Mouse (Mus musculus) R1 (cell line): ENCODE data around the gene Mcrip1.
A peak's percentile ranks its signal among the peaks of the same experiment; 100 is the strongest.

Experiments used
- DNase-seq: peaks from one replicate; pipeline ENCODE4 v3.0.0-alpha.2; 2018; ENCODE audit warnings: low read depth, low spot score

Gene Mcrip1

GRCm38 (mm10) chr11:120545964-120546363 lies 3.6 kb downstream of the Mcrip1 start:
- no peak for DNase-seq

- no peak for DNase-seq
These were observed 7.2 kb downstream of the Mcrip1 start for GRCm38 (mm10) chr11:120542376-120542775.

DNA sequence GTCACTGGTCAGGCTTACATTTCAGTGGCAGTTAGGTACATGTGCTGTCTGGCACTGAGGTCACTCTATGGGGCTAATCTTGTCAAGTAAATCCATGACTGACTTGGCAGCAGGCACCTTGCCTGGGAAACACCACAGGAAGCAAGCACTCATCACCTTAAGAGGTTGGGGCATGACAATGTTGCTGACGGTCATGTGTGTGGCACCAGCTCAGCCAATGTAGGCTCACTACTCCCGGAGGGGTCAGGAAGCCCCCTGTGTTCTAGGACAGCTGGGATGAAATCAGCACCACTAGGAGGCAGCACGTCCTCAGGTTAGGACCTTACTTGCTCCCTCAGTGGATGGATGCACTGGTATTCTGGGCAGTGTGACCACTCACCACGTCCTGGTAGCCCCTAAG lies 7.6 kb downstream of the Mcrip1 start:
- peak; percentile 38 for DNase-seq

DNA sequence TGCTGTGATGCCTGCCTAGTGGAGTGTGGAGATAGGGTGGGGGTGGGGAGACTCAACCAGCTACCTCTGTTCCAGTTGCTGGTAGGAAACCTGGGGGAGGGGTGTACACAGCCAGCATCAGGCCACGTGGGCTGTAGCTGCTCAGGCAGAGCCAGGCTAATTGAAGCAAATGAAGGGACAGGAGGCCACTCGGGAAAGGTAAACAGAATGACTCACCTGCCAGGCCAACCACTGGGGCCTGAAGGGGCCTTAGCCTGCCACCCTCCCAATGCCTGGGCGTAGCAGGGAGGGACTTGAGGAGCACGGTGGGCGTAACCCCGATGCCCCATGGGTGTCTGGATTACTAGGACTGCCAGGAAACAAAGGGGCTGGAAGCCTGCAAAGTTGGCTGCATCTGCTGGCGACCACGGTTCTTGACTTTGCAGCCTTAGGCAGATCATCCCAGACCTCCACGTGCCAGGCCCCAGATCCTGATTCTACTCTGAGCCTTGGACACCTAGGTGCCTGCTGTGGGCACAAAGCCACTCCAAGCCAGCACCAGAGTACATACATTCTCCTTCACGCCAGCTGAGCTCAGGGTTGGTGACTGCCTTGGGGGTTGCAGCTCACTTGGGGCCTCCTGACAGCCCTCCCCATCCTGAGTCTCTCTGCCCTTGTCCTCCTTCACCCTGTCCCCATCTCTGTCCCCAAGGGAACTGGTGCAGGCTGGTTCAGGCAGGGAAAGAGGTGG lies 10.1 kb downstream of the Mcrip1 start:
- peak; percentile 40 for DNase-seq

DNA sequence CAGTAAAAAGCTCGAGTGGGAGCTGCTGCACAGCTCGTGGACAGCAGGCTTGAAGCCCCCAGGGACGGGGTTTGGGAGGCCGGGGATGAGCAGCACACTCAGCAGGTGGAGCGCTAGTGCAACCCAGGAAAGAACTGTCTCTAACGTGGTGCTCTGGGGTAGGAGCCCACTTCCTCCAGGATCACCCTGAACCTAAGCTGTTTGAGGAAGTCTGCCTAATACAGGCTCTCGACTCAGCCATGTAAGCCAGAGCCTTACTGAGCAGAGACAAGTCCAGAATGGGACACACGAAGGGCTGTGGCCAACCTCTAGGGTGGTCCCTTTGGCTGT lies 10.6 kb downstream of the Mcrip1 start:
- DNase-seq: no peak

DNA sequence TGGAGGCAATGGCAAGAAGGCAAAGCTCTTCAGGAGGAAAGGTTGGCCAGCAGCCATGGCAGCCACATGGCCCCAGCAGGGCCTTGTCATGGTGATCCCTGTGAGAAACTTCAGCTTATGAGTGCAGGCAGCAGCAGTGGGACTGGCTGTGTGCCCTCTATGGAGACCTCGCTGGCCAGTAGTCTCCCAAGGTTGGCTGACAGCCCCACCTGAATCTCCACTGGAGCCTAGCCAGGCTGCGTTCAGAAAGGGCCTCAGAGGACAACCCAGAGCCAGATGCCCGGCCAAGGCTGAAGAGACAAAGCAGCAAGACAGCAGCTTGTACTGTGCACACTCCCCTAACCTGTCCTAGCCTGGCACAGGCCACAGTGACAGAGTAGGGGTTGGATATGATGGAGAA lies 11.0 kb downstream of the Mcrip1 start:
- DNase-seq: no peak

DNA sequence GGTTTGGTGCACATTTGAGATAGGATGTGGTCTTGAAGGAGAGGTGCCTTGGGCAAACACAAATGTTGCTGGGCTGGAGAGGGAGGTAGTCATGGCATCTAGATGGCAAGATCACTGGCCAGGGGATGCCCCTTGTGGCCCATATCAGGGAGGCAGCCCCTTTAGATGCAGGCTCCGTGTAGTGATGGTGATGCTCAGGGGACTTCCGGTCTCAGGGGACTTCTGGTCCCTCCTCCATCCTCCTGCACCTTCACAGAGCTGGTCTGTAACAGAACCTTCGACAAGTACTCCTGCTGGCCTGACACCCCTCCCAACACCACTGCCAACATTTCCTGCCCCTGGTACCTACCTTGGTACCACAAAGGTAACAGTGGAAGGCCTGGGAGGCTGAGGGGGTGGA lies 13.7 kb downstream of the Mcrip1 start:
- DNase-seq: no peak

DNA sequence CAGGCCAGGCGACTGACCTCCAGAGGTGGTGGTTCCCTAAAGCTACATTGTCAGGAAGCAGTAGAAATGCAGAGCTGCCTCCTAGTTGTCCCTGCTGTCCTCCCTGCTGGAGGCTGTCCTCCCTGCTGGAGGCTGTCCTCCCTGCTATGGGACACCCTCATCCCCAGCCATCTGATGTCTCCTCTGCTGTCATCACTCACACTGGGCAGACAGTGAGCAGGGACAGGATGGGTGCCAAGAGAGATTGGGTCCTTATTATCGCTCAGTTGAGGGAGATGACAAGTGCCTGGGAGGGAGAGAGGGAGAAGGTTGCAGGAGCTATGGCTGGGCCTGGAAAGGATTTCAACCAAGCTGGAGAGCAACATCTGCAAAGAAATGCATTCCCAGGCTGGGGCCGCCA lies 14.4 kb downstream of the Mcrip1 start:
- DNase-seq: no peak

- no peak for DNase-seq
These were observed 15.4 kb downstream of the Mcrip1 start for GRCm38 (mm10) chr11:120534093-120534492.

DNA sequence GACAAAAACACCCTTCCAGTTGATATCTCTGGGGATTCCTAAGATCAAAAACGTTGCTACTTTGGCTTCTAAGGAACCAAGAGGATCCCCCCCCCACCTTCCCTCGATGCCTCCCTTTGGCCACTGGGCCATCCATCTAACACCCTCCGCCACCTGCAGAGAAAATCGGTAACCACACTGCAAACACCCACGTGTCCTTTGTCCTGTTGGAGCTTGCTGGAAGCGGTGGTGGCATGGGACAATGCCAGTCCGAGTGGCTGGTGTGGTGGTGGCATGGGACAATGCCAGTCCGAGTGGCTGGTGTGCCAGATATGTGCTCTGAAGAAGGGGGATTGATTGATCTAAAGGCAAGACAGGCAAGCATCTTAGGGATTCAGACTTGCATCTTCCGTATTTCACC lies 17.9 kb downstream of the Mcrip1 start:
- DNase-seq: no peak

DNA sequence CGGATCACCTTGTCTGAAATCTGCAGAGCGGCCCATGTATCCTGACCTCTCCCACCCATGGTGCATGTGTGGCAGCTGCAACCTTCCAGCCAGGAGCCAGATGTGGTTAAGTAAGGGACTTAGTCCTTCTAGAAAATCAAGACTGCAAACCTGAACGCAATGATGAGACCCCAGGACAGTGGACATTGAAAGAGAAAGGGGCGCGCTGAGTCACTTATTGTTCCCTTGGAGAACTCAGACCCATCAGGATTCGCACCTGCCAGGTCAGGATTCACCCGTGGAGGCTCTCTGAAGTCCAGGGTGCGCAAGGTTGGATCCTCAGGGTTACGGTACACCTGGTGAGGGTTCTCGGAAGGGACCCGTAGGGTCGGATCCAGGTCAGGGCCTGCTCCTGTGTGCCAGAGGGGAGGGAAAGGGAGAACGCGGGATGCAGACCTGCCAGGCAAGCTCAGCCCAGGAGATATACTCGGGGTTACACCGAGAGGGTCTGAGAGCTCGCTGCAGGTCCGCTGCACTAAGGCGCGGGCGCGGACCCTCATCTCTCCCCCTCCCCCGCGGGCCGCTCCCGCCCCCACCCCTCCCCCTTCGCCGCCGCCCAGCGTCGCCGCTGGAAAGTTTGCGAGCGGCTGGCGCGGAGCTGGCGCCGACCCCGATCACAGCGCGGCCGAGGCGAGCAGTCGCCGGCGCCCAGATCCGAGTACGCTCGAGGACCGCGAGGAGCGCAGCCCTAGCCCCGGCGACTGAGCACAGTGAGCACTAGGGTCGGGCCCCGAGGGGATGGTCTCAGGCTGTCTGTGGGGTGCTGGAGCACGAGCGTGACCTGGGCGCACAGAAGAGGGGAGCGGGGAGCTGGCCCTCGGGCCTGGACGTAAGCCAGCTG lies 19.2 kb downstream of the Mcrip1 start, which contains the start of gene Gcgr:
Gene Gcgr (plus strand): TSS at position 615 of the 880 bp plus-strand sequence.
- peak; percentile 30 for DNase-seq

DNA sequence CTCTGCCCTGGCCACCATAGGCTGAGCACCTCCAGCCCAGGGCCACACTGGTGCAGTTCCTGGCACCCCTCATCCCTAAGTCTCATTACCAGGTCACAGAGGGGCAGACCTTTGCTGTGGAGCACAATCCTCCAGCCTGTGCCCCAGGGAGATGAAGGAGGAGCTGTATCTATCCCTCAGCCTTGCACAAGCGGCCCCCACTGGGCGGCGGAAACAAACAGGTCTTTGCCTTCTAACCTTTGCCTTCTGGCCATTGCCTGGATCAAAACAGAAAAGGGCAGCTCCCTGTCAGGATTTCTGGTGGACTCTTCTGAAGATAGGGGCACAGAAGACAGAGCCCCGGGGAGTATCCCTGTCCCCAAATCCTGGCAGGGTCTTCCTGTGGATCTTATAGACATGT lies 20.6 kb downstream of the Mcrip1 start:
- DNase-seq: no peak

- DNase-seq: no peak
These were observed 21.7 kb downstream of the Mcrip1 start for GRCm38 (mm10) chr11:120527690-120528354.

GRCm38 (mm10) chr11:120525959-120526358 lies 23.6 kb downstream of the Mcrip1 start:
- peak; percentile 61 for DNase-seq

- DNase-seq: no peak
These were observed 26.9 kb downstream of the Mcrip1 start for GRCm38 (mm10) chr11:120522581-120522980.

GRCm38 (mm10) chr11:120520967-120521540 lies 28.5 kb downstream of the Mcrip1 start:
- DNase-seq: no peak

DNA sequence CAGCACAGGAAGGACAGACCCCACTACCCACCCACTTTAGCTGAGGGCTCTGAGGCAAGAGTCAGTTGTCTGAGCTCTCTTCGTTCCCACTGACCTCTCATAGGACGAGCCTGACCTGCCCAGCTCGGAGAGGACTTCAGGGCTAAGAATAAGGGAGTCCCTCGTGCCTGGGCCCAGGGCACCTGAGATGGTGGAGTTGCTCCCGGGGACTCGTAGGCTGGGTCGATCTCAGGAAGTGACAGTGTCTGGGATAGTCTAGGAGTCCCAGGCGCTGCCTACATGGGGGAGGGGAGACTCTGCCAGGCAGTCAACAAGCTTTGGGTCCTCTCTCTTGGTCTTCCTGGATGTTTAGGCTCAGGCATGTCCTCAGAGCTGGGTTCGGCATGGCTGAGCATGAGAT lies 29.0 kb downstream of the Mcrip1 start:
- DNase-seq: no peak

DNA sequence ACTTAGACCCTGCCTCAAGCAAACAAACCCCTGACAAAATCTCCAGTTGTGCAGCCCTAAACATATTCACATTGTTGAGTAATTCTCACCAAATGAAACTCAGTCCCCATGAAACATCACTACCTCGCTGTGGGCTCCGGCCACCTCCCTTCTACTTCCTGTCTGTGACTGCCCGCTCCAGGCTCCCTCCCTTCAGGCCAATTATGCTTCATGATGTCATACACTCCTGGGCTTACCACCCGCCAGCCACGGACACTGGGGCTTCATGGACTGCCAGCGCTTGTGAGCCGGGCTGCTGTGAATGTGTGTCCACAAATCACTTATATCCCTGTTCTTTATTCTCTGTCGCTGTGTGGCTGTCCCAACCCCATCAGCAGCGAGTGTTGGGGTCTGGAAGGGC lies 29.8 kb downstream of the Mcrip1 start:
- no peak for DNase-seq

DNA sequence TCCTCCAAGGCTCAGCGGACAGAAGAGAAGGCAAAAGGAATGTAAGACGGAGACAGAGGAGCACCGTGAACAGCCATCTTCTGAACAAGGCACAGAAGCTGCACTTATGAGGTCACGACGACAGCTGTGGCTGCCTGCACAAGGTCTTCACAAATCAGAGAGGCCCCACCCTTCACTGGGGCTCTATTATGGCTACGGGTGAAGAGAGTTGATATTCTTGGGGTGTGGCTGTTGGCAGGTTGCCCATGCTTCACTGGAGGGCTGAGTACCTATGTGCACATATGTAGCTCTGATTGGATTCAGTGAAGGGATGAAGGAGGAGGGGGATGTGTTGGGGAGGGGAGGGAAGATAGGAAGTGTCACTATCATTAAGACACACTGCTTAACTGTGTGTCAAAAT lies 31.0 kb downstream of the Mcrip1 start:
- no peak for DNase-seq

GRCm38 (mm10) chr11:120518027-120518426 lies 31.5 kb downstream of the Mcrip1 start:
- DNase-seq: no peak

DNA sequence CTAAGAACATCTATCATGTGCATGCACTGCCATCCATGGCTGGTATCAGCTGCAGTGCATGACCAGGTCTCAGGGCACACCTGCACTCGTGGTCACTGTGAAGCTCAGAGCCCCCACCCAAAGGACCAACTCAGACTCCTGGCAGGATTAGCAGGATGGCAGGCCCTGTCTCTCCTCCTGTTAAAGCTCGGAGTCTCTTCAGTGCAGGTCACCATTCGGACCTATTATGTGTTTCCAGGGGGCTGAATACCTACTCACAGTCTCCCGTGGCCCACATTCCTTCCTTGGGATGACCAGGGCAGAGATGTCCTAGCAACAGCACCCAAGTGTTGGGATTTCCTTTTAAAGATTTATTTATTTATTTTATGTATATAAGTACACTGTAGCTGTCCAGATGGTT lies 32.4 kb downstream of the Mcrip1 start:
- no peak for DNase-seq

DNA sequence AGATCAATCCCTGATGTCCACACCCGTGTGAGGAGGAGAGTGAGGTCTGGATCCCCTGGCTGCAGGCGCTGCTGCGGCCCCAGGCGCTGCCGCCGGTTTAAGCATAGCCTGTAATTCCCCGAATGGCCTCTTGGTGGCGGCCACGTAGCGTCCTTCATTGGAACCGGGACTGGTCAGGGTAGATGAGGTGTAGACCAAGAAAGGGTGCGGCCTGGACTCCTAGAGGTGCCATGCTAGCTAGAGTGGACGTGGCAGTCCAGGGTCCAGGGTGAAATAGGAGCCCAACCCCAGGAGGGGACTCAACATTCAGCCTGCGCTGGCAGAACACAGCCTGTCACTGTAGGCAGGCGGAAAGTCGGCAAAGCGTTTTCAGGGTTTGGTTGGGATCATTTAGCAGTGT lies 33.9 kb downstream of the Mcrip1 start:
- DNase-seq: peak; percentile 79
